Mouse (Mus musculus) right cerebral cortex, adult 18-20 months (tissue): ENCODE measurements around the gene Dusp6.
"Not testable (repeated sequence)": the region's sequence is repeated elsewhere in the genome, so short reads cannot be mapped to it uniquely, and the experiment has no call there.

Source experiments
- DNase-seq: peaks from one replicate; pipeline ENCODE4 v3.0.0; 2022; ENCODE audit warnings: mixed read lengths

The Dusp6 gene

DNA sequence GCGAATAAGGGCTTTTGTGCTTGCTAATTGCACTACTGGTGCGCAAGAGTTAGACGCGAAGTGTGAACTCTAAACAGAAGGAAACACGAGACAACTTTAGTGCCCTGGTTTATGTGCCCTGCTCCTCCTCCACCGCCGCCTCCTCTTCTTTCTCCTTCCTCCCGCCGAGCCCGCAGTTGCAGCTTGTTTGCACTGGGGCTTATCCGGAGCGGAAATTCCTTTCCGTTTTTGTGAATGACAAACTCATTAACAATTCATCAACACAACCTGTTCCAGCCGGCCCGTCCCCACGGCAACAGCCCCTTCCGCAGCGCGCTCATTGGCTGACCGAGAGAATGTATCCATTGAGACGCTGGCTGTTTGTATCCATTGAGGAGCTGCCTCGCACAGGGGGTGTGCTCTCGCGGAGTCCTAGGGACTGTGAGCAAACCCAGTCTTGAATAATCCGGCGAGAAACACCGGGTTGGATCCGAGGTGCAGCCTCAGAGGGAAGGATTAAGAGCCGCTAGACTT is at the start of gene Dusp6:
Gene Dusp6, plus strand, starts transcription at position 365 of the 513 bp plus-strand sequence.
- peak; percentile 98 for DNase-seq

DNA sequence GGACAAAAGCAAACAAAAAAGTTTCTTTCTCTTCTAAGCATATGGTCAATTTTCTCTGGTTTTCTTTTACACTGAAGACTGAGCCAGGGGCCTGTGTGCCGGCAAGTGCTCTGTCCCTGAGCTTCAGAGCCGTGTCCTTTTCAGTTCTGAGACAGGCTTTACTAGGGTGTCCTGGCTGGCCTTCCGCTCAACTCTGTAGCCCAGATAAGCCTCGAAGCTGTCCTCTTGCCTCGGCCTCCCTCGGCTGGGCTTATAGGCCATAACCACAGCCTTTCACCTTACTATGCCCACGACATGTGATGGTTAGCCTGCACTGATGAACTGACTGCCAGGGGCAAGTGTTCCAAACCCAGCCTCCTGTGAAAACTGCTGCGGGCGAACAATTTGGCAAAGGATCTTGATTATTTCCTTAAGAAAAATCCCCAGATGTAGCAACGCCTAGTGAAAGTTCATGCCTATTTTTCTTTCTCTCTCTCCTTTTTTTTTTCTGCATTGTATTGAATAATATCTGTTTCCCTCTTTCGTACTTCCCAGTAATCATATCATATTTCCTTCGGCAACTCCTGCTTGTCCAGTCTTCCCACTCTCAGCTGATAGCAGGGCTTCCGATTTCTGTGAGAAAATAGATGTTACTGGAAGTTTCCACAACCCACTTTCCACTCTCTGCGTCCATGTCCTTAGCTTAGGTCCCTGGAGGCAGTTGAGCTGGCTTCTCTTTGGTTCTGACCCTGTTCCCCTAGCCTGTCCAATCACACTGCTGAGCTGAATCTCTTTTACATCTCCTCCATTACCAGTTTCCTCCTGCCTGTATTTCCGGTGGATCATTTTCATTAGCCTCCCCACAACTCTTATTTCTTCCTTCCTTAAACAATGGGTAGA is 48.4 kb upstream of the Dusp6 start:
- no peak for DNase-seq

DNA sequence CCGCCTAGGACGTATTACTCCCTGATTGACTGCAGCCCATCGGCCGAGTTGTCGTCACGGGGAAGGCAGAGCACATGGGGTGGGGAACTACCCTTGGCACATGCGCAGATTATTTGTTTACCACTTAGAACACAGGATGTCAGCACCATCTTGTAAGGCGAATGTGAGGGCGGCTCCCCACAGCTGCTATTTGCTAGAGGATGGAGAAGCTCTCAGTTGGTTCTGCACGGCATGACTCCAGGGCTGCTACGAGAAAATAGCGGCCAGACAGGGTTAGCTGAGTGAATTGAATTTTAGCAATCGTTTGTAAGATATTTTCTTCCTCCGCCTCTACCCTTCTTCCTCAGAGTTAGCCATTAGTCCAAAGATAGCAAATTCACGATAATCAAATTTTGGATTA is 46.5 kb upstream of the Dusp6 start:
- not testable (repeated sequence) for DNase-seq

DNA sequence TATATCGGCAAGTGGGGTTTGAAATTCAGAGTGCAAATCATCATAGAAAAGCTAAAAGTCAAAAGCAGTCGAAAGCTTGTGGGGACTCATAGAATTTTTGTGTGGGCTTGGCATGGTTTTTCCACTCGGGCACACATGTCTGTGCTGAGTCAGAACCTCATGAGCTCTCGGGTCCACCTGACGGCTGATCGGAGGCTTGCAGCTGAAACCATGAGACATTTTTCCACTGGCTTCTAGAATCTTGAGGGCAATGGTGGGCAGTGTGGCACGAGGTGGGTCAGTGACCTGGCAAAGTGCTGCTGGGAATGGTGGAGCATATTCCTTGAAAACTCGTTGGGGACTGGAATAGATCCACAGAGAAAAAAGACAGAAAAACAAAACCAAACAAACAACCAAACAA is 41.5 kb upstream of the Dusp6 start:
- no peak for DNase-seq

DNA sequence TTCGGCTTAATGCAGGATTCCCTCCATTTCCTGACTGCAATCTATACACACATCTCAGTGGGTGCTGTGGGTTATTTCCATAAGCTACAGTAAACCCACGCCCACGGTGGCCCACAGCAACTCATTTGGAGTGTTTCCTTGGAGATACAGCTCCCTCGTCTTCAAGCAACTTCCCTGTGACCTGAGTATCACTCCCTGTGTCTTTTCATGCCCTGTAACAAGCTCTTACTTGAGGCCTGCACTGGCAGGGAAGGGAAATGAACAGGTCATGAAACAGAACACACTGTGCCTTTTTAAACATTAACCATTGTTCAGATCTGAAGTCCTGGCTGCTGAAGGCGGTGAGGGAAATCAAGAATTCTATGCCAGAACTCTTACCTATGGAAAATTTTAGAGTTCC is 40.3 kb upstream of the Dusp6 start:
- DNase-seq: peak; percentile 71

DNA sequence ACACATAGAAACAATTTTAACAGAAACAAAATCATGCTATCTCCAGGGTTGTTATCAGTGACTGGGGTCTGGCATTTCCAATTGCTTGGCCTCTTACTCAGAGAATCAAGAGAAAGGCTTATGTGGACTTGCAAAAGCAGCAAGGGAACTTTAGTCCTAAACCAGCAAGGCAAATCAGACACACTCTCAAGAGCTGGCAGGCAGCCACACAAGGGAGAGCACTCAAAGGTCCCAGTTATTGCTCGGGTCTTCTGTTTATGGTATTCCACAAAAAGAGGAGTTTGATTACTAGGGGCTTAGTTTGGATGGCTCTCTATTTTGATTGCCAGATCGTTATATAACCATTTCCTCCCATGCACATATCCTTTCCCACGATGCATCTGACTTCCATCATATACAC is 38.8 kb upstream of the Dusp6 start:
- no peak for DNase-seq

DNA sequence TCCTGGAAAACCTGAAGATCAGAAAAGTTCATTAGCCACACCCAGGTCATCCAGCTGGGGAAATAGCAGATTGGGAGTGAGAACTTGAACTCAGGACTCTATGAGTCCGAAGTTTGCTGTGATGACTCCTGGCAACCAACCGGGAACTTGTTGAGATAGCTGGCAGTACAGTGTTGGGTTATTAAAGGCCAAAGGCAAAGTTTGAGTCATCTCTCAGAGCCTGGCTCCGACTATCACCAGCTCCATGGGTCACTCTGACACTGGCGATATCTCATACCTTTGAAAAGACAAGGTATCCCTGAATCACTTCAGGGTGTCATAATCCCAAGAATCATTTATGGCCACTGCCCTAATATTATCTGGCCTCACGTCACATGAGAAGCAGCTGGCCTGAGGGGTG is 36.2 kb upstream of the Dusp6 start:
- no peak for DNase-seq

DNA sequence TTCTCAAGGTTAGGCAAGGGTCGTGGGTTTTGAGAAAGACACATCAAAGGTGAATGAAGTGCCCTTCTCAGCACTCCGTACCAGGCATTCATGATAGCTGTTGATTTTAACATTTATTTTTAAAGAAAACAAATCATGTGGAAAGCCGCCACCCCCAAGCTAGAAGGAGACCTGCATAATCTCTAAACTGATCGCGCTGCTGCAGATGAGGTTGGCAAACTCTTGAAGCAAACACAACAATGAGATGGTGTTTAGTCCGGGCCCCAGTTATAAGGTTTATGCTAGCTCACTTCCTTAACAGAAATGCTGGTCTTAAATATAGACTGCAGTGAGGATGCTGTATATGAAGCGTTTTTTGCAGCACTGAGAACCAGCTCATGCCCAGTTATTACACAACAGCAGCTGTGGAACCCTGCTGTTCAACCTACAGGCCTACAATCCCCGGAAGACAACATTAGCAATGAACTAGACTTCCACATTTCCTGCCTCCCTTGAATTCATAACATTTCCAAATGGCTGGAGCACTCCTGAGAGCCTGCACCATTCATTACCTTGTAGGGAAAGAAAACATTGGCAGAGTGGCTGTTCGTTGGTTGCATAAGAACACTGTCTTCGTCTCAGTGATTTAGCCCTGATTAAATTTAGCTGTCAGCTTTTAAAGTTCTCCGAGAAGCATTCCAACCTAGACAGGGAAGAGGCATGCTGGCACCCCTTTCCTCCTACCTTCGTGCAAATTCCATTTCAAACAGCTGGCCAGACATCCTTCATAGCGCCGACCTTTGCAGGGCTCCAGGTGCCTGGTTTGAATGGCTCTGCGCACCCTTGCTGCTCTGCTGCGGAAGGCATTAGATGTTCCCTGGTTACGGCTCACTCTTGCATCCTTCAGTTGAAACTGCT is 34.8 kb upstream of the Dusp6 start:
- DNase-seq: peak; percentile 49

DNA sequence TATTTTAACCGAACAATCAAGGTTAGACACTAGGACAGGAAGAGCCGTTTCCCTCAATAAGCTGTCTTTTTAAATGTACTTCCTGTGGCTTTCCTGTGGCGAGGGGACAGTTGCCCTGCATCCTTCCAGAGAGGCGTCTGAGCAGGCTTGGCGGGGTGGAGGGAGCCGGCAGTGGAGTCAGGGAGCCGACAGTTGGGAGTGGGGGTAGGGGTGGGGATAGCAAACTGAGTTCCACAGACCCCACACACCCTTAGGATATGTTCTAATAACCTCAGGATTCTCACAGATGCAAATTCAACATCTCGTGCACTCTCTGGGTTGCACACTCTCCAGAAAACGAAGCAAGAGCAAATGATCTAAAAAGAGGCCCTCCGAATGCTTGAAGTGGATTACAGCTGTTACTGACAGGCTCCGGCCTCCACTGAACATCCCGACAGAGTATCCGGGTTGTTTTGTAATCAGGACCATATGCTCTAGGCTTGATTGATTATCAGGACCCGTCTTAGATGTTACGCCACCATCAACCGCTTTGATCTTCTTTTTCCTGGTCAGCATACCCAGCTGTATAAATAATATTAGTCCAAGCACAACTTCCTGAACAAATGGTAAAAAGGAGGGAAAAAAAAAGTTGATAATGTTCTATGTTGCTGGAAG is 33.9 kb upstream of the Dusp6 start:
- DNase-seq: no peak

DNA sequence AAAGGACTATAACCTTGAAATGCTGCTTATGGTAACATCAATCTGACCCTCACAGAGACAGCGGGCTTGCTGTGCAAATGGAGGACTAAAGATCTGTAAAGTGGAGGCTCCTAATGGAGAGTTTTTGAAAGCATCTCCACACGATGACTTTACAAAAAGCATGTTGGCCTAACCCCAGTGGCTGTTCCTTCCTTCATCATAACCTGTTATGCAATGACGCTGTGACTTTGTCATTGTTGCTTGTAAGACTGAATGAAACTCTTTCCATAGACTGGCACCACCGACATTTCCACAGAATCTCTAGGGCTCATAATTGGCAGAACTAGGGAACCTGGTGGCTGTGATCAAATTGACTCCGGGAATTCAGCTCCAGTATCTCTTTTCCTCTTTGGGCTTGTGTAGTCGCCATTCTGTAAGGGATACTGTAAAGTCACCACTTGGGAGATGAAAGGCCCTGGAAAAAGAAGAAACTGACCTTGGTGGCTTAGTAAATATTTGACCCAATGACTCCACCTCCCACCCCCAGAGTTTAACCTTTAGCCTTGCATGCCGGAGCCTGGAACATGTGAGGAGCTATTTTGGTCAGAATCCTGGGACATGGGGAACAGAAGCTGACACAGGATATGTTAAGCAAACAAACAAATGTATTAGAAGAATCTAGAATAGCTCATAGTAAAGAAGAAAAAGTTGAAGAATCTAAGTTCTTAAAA is 30.4 kb upstream of the Dusp6 start:
- DNase-seq: no peak

DNA sequence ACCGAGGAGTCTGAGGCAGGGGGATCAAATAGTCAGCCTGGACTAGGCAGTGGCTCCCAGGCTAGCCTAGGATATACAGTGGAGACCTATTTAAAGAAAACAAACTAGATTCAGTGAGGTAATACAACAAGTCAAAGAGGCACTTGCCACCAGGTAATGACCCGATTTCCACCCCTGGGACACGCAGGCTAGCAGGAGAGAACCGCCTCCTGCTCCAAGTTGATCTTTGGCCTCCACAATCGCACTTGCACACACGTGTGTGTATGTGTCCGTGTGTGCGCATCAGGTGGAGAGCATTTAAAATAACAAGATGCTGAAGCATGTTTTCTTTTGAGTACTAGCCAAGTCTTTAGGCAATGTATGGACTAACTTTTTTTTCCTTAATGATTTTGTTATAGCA is 28.7 kb upstream of the Dusp6 start:
- DNase-seq: no peak

DNA sequence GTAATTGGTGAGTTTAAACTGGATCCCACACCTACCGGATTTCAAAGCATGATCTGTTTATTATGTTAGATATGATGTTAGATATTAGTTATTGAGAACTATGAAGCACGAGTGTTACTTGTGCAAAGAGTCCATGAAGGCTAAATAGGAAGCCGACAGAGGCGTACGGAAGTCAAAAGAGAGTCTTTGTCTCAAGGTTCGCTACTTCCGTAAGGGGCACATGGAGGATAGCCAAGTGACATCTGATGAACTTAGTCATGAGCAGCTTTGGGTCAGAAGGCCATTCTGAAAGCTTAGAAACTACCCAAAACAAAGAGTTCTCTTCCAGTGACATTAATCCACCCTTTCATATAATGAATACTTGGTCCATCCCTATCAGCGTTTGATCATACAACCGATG is 27.9 kb upstream of the Dusp6 start:
- DNase-seq: no peak

DNA sequence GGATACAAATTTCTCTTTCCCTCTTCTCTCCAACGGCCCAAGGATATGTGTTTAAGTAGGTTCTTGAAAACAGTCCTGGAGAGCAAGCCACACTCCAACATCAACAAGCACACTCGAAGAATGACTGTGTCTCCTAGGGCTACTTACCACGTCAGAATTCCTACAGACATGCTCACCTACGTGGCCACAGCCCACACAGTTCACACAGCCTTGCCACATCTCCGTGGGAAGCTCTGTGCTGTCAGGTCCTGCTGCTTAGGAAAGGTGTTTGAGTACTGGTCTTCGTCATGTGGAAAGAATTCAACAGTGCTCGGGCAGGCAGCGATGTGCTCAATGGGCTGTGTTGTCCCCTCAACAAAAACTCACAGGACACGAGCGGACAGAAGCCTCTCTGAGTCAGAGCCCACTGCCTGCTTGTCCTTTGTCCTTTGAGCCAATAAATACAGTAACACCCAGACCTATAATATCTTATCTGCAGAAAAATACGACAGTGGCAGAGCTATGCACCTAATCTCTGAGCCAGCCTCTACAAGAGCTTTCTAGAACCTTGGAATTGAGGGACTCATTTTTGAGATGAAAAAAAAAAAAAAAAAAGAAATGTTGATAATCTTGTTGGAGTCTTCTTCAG is 25.7 kb upstream of the Dusp6 start:
- DNase-seq: no peak

DNA sequence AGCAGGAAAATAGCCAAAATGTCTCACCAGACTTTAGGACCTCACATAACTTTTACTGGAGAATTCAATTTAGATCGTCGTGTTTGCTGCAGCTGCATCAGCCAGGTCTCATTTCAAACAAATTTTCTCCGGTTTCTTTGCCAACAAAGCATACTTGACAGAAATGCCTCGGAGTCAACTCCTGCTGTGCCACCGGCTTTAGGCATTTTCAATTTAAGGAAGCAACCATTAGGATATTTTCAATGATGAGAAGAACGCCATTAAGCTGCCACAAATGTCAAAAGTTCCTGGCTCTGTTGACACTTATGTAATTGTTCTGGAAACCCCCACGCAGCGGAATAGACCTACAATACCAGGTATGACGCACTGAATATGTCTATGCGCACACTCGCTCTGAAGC is 24.5 kb upstream of the Dusp6 start:
- DNase-seq: no peak

DNA sequence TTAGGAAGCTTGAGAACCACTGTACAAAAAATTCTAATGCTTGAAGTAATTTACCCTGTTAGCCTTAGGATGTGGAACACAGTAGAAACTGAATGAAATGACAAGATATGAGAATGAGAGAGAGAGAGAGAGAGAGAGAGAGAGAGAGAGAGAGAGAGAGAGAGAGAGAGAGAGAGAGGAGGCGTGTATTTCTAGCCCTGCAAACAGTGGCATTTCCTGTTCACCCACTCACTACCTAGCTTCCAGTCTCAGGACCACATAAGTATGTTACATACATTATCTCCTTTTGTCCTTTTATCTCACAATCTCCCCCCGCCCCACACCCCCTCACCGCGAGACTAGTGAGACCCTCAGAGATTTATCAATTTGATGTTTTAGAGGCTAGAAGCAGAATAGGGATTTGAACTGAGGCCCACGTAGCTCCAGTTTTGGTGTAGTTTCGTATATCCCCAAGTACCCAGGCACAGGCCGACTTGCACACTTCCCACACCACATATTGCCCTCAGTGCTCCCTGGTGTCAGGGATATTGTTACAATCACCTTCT is 21.7 kb upstream of the Dusp6 start:
- DNase-seq: no peak

DNA sequence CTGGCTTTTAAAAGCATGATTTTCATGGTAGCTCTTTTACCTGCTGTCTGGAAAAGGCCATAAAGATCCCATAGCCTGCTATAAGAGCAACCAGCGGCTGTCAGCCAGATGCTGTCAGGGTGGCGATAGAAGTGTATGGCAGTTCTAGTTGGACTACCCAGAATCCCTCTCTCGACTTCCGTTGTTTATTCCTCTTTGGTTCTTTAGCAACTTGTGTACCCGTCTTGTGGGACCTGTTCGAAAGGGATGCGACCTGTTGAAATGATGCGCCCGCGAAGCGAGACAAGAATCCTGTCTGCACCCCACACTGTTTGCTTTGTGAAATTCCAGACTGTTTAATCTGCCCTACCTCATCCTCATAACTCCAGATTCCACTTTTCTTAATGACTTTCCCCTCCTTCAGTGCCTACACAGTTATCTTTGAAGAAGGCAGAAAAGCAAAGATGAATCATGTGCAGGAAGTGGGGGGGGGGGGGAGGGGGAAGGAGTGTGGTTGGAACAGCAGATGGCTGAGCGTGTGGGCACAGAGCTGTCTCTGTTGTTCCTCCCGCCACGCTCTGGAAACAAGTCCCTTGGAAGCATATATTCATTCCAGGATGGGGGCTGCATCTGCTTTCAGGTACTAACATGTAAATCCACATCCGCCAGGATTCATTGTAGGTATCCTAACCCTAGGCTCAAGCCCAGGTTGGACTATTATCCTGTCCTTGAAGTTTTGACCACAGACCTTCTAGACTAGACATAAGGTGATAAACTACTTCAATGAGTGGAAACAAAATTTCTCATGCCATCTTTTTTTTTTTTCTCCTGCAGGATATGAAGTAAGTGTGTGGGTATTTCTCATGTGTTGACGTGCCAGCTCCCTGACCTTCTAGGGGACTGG is 21.0 kb upstream of the Dusp6 start:
- DNase-seq: peak; percentile 78

DNA sequence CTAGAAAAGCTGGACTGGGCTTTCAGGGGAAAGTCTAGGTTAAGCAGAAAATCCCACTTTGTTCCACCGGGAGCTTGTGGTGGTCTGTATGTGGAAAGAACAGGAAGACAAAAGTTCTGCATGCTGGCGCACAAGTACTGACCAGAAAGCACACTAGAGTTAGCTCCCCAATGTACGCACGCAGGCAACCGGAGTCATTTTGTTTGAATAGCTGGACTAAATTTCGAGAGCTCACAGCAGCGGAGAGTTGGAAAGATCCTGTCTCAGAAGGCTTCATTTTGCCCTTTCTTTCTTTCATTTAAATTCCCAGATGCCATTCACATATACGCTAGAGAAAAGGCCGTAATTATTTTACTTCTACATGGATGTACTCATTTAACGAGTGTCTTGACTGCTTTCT is 20.3 kb upstream of the Dusp6 start:
- DNase-seq: no peak

DNA sequence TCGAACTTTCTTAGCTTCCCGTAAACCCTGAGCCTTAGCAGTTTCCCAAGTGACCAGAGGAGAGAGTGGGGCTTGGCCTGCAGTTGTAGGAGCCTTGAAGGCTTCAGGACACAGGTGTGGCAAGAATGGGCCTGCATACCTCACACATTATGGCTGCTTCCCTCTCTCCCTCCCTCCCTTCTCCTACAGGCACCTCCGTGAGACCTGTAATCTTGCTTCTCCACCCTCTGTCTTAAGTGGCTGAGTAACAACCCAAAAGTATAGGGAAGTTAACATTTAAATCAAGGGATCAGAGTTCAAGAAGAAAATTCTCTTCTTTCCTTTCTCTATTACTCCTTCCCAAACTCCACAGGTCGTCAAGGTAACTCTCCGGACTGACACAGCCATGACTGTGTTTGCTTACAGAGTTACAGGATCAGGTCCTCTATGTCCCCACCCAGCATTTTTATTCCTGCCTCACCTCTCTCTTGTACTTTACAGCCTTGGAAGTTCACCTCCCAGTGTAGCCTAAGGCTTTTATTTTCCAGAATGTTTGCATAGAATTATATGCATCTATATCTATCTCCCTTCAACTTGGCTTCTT is 19.0 kb upstream of the Dusp6 start:
- DNase-seq: no peak

DNA sequence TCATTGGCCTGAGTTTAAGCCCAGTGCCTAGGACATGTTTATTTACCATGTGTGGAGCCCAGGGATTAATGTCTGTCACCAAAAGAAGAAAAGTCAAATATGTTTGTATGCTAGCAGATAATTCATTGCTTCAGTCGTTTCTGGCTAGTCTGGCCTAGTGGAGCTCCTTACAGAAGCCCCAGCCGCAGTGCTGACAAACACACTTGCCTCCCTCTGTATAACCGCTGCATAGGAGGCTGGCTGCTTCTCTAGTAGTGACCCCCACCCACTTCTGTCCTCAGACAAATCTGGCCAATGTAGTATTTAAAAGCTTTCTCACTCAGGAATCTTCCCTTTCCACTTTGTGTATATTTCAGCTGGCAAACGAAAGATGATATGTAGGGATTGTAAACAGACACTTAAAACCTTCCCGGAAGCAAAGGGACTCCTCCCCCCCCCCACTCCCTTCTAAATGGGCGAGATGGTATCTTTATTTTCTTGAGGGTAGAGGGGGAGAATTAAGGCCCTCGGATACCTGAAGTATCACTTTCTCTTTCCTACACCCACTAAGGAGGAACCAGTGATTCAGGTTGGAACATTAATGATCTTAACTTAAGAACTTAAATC is 18.3 kb upstream of the Dusp6 start:
- DNase-seq: no peak
